Mouse (Mus musculus) C2C12 (cell line): Measurements from ENCODE around the gene Steap1. TPM values are rescaled to one million over a fixed set of nuclear protein-coding genes. Genes with fewer than 3 reads are reported as not detected.
A peak's percentile ranks its signal among the peaks of the same experiment; 100 is the strongest.

Experiments used
- H3K27me3 ChIP-seq: one replicate; pipeline ENCODE4 v1.6.1; 2011; ENCODE audit not compliant: control insufficient read depth, insufficient read depth, insufficient read length
- H3K36me3 ChIP-seq: one replicate; pipeline ENCODE4 v1.6.1; 2011; ENCODE audit not compliant: control insufficient read depth, insufficient read depth
- H3K4me3 ChIP-seq: one replicate; pipeline ENCODE4 v1.5.1; 2011; ENCODE audit warnings: mild to moderate bottlenecking, control low read depth; ENCODE audit not compliant: poor library complexity, insufficient read depth, severe bottlenecking
- H3K79me2 ChIP-seq: one replicate; pipeline ENCODE4 v1.6.1; 2011; ENCODE audit not compliant: control insufficient read depth, insufficient read depth
- H3K79me3 ChIP-seq: one replicate; pipeline ENCODE4 v1.6.1; 2011; ENCODE audit warnings: low read depth, control low read depth
- H3ac ChIP-seq: one replicate; pipeline ENCODE3; 2011; ENCODE audit warnings: low read depth; ENCODE audit not compliant: control insufficient read depth, insufficient read length
- CEBPB ChIP-seq: IDR thresholded peaks from one replicate; pipeline ENCODE4 v1.6.1; 2011; ENCODE audit warnings: low read depth, mild to moderate bottlenecking, control low read depth, moderate library complexity
- CTCF ChIP-seq: IDR thresholded peaks from one replicate; pipeline ENCODE4 v1.5.1; 2011; ENCODE audit not compliant: control insufficient read depth, insufficient read depth, insufficient read length
- FOSL1 ChIP-seq: IDR thresholded peaks from one replicate; pipeline ENCODE4 v1.8.0; 2011; ENCODE audit warnings: mild to moderate bottlenecking, low read length; ENCODE audit not compliant: poor library complexity, insufficient read depth, severe bottlenecking
- MAX ChIP-seq: IDR thresholded peaks from one replicate; pipeline ENCODE4 v1.6.1; 2011; ENCODE audit warnings: mild to moderate bottlenecking, control low read depth
- MYOD1 ChIP-seq: IDR thresholded peaks from one replicate; pipeline ENCODE4 v1.6.1; 2011; ENCODE audit warnings: low read depth; ENCODE audit not compliant: control insufficient read depth, insufficient read length
- MYOG ChIP-seq: IDR thresholded peaks from one replicate; pipeline ENCODE4 v1.6.1; 2011; ENCODE audit not compliant: control insufficient read depth, insufficient read length; ENCODE audit errors: extremely low read depth
- USF1 ChIP-seq: IDR thresholded peaks from one replicate; pipeline ENCODE4 v1.6.1; 2011; ENCODE audit warnings: low read depth, mild to moderate bottlenecking, control low read depth, moderate library complexity
- polyA plus RNA-seq: library from polyadenylated mRNA; unstranded; fragments of >200 nt; fragmentation: generic; extraction: Trizol; gene quantifications from one replicate; pipeline ENCODE4 v1.2.1, GENCODE M21; 2012; ENCODE audit warnings: missing spikeins

Steap1 gene
- polyA plus RNA-seq, 1 experiment, result 58.9 TPM

DNA sequence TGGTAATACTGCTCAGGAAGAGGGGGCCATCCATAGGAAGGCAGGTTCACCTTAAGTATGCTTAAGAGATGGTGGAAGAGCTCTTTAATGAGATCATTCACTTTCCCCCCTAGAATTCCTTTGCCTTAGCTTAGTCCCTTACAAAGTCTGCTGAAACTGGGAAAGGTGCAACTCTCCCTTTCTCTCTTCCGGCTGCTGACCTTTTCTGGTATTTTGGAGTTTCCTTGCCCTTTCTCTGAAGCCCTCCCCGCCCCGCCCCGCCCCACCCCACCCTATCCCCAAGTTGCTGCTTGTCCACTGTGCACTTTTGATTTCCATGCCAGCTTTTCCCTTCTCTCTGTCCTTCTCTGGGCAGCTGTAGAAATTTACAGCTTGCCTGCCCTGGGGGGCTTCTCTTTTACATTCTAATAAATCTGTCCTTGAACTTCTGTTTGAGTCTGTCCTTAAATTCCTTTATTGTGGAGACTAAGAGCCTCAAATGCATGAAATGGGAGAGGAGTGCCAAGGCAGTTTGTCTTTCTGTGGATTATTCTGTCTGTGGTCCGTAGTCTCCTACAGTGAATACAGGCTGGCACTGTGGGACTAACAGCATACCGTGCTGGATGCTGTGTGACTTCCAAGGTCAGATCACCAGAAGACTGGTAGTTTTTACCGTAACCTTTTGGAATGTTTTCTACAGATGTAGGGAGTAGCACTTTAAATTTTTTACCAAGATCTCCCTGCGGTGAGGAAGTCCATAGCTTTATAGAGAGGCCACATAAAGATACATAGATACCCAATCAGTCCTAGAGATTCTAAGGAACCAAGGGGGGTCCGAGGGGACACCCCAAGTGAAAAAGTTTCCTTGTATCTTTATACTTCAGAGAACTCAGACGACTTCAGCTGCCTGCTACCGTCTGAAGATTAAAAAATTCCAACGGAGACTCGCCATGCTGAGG lies 41.5 kb downstream of the Steap1 start:
- H3K79me3 ChIP-seq, result no peaks in the 10 kb centered on the region
- peak overlapping the region; percentile 65 for H3ac ChIP-seq
- H3K4me3 ChIP-seq, result no peak overlapping the region
- H3K79me2 ChIP-seq, result no peaks in the 10 kb centered on the region
- H3K27me3 ChIP-seq, result no peaks in the 10 kb centered on the region
- no peak for TF ChIP-seq CTCF
- no peak for TF ChIP-seq USF1
- no peak for TF ChIP-seq CEBPB
- TF ChIP-seq MYOG, result no peak
- TF ChIP-seq MAX, result no peak
- TF ChIP-seq MYOD1, result no peak
- TF ChIP-seq FOSL1, result no peak
- H3K36me3 ChIP-seq, result no peaks in the 10 kb centered on the region

DNA sequence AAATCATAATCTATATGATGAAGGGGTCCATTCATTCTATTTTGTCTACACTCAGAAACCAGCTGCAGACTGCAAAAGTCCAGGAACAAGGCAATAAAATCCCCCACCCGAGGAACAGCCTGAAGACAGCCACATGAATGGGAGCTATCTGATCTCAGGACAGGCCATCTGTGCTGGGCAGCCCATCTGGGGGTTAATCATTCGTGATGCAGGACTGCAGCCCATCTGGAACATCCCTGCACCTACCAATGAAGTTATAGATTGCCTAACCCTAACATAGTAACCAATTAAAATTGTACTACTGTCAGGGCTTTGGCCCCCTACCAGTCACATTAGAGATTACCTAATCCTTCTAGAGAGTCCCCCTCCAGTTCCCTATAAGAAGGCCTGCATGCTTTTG lies 44.1 kb downstream of the Steap1 start:
- H3ac ChIP-seq, result no peak overlapping the region
- TF ChIP-seq MYOG, result no peak
- TF ChIP-seq CEBPB, result no peak
- TF ChIP-seq FOSL1, result no peak
- no peak for TF ChIP-seq USF1
- no peak for TF ChIP-seq CTCF

DNA sequence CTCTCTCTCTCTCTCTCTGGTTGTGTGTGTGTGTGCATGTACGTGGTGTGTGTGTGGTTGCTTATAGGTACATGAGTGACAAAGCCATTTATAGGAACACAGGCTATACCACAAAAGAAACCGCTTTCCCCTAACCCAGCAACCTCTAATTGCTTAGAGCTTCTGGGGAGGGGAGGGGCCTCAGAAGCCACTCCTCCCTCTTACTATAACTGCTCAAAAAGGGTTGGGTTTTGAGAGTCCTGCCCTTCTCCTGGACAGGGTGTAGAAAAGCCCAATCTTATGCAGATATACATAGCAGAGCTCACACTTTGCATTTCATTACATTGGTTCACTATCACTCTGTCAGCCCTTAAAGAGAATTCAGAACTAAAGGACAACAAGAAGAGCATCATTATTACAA lies 48.7 kb downstream of the Steap1 start:
- Histone ChIP-seq H3ac (no peak overlapping the region), H3K79me3 (no peaks in the 10 kb centered on the region), H3K27me3 (no peaks in the 10 kb centered on the region), H3K36me3 (no peaks in the 10 kb centered on the region), H3K79me2 (no peaks in the 10 kb centered on the region), H3K4me3 (no peak overlapping the region)
- TF ChIP-seq CTCF (no peak), FOSL1 (no peak), MYOG (no peak), USF1 (no peak), MAX (no peak), MYOD1 (no peak), CEBPB (no peak)

More for the DNA sequence above, 44.1 kb downstream of the Steap1 start:
- no peaks in the 10 kb centered on the region for H3K27me3 ChIP-seq
- no peaks in the 10 kb centered on the region for H3K79me2 ChIP-seq
- H3K4me3 ChIP-seq, result no peak overlapping the region
- H3K36me3 ChIP-seq, result no peaks in the 10 kb centered on the region
- H3K79me3 ChIP-seq, result no peaks in the 10 kb centered on the region

DNA sequence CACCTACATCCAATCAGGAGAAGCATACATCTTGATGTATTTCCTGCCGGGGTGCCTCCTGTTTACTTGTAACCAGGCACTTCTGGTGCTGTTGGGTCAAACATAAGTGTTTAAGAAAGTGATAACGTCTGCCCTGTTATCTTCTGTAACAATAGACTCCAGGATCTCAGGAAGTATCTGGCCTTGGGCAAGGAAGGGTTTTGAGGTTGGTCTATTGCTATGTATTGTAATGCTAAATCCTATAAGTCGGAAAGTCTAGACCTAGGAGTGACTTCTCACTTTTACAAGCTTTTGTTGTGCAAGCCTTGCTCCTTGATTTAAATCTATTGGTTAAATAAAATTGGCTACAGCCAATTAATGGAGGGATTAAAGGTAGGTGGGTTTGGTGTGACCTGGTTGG lies 50.3 kb downstream of the Steap1 start:
- TF ChIP-seq FOSL1 (no peak), MYOD1 (no peak), MYOG (no peak), MAX (no peak), CTCF (no peak), CEBPB (no peak), USF1 (no peak)
- H3K4me3 ChIP-seq, result no peak overlapping the region
- no peaks in the 10 kb centered on the region for H3K79me3 ChIP-seq
- no peak overlapping the region for H3ac ChIP-seq
- H3K27me3 ChIP-seq, result no peaks in the 10 kb centered on the region
- no peaks in the 10 kb centered on the region for H3K36me3 ChIP-seq
- H3K79me2 ChIP-seq, result no peaks in the 10 kb centered on the region

DNA sequence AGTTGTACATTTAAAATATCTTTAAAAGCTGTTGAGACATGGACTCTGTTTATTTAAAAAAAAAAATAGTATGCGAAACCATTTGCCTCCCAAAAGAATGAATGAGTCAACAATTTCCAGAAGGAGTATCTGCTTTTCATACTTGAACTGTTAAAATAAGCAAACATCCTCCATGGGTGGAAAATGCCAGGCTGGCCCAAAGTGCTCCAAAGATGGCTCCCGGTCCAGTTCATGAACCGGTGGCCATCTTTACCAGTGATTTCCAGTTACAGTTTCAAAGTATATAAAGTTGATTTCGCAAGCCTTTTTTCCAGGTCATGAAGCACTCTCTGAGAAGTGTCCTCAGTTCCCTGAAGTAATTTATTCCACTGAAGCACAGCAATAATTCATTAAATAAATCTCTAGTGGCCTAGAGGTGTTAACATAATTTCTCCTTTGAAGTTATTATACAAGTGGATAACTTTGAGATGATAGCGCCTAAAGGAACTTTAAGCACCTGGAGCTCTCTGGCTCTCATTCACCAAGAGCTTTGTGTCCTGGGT lies 53.7 kb downstream of the Steap1 start:
- H3ac ChIP-seq, result no peak overlapping the region
- no peaks in the 10 kb centered on the region for H3K27me3 ChIP-seq
- TF ChIP-seq MYOD1, result no peak
- TF ChIP-seq CEBPB, result peak; percentile 37
- no peaks in the 10 kb centered on the region for H3K36me3 ChIP-seq
- H3K4me3 ChIP-seq, result no peak overlapping the region
- H3K79me3 ChIP-seq, result peaks cover 29% of the 10 kb centered on the region
- H3K79me2 ChIP-seq, result peaks cover 33% of the 10 kb centered on the region

DNA sequence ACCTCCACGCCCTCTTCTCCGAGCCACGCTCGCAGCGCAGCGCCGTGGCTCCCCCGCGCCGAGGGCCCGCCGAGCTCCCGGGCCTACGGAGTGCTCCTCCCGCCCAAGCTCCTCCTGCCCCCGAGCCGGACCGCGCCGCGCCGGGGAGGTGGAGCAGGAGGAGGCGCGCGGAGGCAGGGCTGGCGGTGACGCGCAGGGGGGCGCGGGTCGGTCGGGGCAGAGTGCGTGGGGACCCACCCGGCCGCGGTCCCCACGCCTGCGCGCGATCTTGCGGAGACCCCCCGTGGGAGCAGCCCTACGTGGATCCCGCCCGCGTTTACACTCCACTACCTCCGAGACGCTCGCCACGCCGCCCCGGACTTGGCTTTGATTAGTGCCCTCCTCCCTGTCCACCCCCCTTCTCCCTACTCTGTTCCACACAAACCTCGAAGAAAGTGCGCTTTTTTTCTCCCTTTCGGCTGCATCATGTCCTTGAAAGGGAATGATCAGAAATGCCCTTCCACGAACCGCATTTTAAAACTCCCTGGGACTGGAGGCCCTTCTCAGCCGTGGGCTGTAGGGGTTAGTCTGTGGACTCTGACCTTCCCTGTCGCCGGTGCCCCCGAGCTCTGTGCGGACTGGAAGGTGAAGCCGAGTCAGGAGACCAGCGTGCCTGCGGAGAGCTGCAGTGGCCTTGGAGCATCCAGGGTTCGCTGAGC lies 55.0 kb downstream of the Steap1 start, which contains the start of gene Steap2:
Gene Steap2, minus strand, starts transcription at position 623 of the 698 bp plus-strand sequence.
- Histone ChIP-seq H3K4me3 (peak within 1 kb of the TSS; percentile 59), H3K27me3 (no peaks in the 10 kb centered on the region), H3K79me3 (peaks cover 38% of the 10 kb centered on the region), H3ac (peak within 1 kb of the TSS; percentile 66), H3K79me2 (peaks cover 47% of the 10 kb centered on the region), H3K36me3 (no peaks in the 10 kb centered on the region)
- TF ChIP-seq FOSL1 (no peak), MYOD1 (no peak)
